Comparison of ENCODE assay signal across 8 mouse cellular contexts in genomic region chr16:11175489-11176207, GRCm38 (mm10). TPM values are rescaled to one million over a fixed set of nuclear protein-coding genes. Genes with fewer than 3 reads are reported as not detected.
DNase-seq lines count a peak whose midpoint lies in the region; ATAC-seq lines count a peak whose summit lies in the region.

No protein-coding gene starts in this region.

- peak; percentile 37 to 53 for DNase-seq in left cerebral cortex, adult 18-20 months (ENCODE audit: low spot score in 2 of 2)
- DNase-seq in left cerebral cortex, adult 11 months (ENCODE audit: low spot score): no peak
- DNase-seq in gastrocnemius, postnatal 14 days: peak; percentile 63
- DNase-seq in hindlimb bud, embryonic 11.5 days (ENCODE audit: extremely low spot score, low read depth, low spot score): peak; percentile 37
- DNase-seq in limb, embryonic 11.5 days (ENCODE audit: low spot score): peak; percentile 68
- DNase-seq in midbrain, embryonic 11.5 days (ENCODE audit: low spot score, missing footprints): peak; percentile 93
- DNase-seq in spleen, postnatal 14 days (ENCODE audit: low spot score in 2 of 2): peak; percentile 36 to 45

- H3K4me3 ChIP-seq in limb, embryonic 11.5 days (ENCODE audit: low read depth, low read length): peak overlapping the region; percentile 92
- H3K4me3 ChIP-seq in midbrain, embryonic 11.5 days (ENCODE audit: low read depth, low read length): peak overlapping the region; percentile 87

- no peaks in the 10 kb centered on the region for H3K36me3 ChIP-seq in limb, embryonic 11.5 days (ENCODE audit: control insufficient read depth, insufficient read depth, low read length)
- H3K36me3 ChIP-seq in midbrain, embryonic 11.5 days (ENCODE audit: control insufficient read depth, insufficient read depth, low read length): no peaks in the 10 kb centered on the region

- peak overlapping the region; percentile 58; the same call in 1 of the 2 replicates for H3K27ac ChIP-seq in limb, embryonic 11.5 days (replicated peaks; ENCODE audit: low read depth, low read length)
- H3K27ac ChIP-seq in midbrain, embryonic 11.5 days (ENCODE audit: low read depth, low read length): peak overlapping the region; percentile 78

- peak overlapping the region; percentile 83 for H3K9ac ChIP-seq in limb, embryonic 11.5 days (ENCODE audit: low read length)
- peak overlapping the region; percentile 85 for H3K9ac ChIP-seq in midbrain, embryonic 11.5 days (ENCODE audit: low read length)

- intact Hi-C loops in gastrocnemius, postnatal 14 days (cut with DNase I; ENCODE audit: low total_unique reads): loop anchor here (10.0 kb wide), 1 partner anchor 141 kb away; no protein-coding TSS in a partner anchor

- under 1% methylated on average over 63 of the region's 72 CpGs for WGBS in limb, embryonic 11.5 days
- under 1% methylated on average over 62 of the region's 72 CpGs for WGBS in midbrain, embryonic 11.5 days

- peak overlapping the region; percentile 76 for H3K4me2 ChIP-seq in limb, embryonic 11.5 days (ENCODE audit: low read depth, severe bottlenecking)
- peak overlapping the region; percentile 76 for H3K4me2 ChIP-seq in midbrain, embryonic 11.5 days

- no peaks in the 10 kb centered on the region for H3K9me3 ChIP-seq in limb, embryonic 11.5 days (ENCODE audit: control insufficient read depth, low read length)
- no peaks in the 10 kb centered on the region for H3K9me3 ChIP-seq in midbrain, embryonic 11.5 days (ENCODE audit: control insufficient read depth, low read length)

- no peaks in the 10 kb centered on the region for H3K27me3 ChIP-seq in limb, embryonic 11.5 days (ENCODE audit: control insufficient read depth, insufficient read depth, low read length)
- no peaks in the 10 kb centered on the region for H3K27me3 ChIP-seq in midbrain, embryonic 11.5 days (ENCODE audit: control insufficient read depth, insufficient read depth, low read length)

- peaks cover 2% of the 10 kb centered on the region; the same call in 1 of the 2 replicates for H3K4me1 ChIP-seq in limb, embryonic 11.5 days (ENCODE audit: control insufficient read depth, insufficient read depth, low read length)
- peaks cover 5% of the 10 kb centered on the region; the same call in 1 of the 2 replicates for H3K4me1 ChIP-seq in midbrain, embryonic 11.5 days (ENCODE audit: control insufficient read depth, insufficient read depth, low read length)

- ATAC-seq in common myeloid progenitor, adult 5-6 weeks (replicated peaks; ENCODE audit: low read depth, poor library complexity, severe bottlenecking): peak; percentile 54
- ATAC-seq in limb, embryonic 11.5 days (ENCODE audit: insufficient number of reproducible peaks, low FRiP score, low TSS enrichment, low read depth): peak; percentile 70
- ATAC-seq in midbrain, embryonic 11.5 days (ENCODE audit: low FRiP score): peak; percentile 73

RNA-seq across cellular contexts. Expression of gene Zc3h7a, which starts 0.5 kb away (rescaled TPM):
- 10 to 100 TPM; 57.0 to 59.2 TPM for total RNA-seq in left cerebral cortex, adult 18-20 months (2021)
- total RNA-seq in common myeloid progenitor, adult 5-6 weeks (2017): 218 and 256 TPM in 2 replicates
- 10 to 100 TPM; 17.7 to 20.4 TPM for total RNA-seq in gastrocnemius, postnatal 14 days (2021)
- 83.0 and 85.1 TPM in 2 replicates for polyA plus RNA-seq in limb, embryonic 11.5 days (2014; fragmentation: Nextera tagmentation; extraction: Ambion mirVana)
- polyA plus RNA-seq in midbrain, embryonic 11.5 days (2014; fragmentation: Nextera tagmentation; extraction: Ambion mirVana): 82.2 and 87.5 TPM in 2 replicates

RNA-seq across cellular contexts. Expression of gene Rsl1d1, which starts 27.5 kb away (rescaled TPM):
- total RNA-seq in left cerebral cortex, adult 18-20 months (2021): 10 to 100 TPM; 49.5 to 51.7 TPM
- 369 and 447 TPM in 2 replicates for total RNA-seq in common myeloid progenitor, adult 5-6 weeks (2017)
- total RNA-seq in gastrocnemius, postnatal 14 days (2021): 10 to 100 TPM; 51.2 to 61.8 TPM
- 266 and 277 TPM in 2 replicates for polyA plus RNA-seq in limb, embryonic 11.5 days (2014; fragmentation: Nextera tagmentation; extraction: Ambion mirVana)
- polyA plus RNA-seq in midbrain, embryonic 11.5 days (2014; fragmentation: Nextera tagmentation; extraction: Ambion mirVana): 276 and 303 TPM in 2 replicates

RNA-seq across cellular contexts. Expression of gene Txndc11, which starts 41.2 kb away (rescaled TPM):
- total RNA-seq in left cerebral cortex, adult 18-20 months (2021): 10 to 100 TPM; 31.6 to 32.5 TPM
- total RNA-seq in common myeloid progenitor, adult 5-6 weeks (2017): 16.2 and 29.3 TPM in 2 replicates
- total RNA-seq in gastrocnemius, postnatal 14 days (2021): 1 to 10 TPM; 7.8 to 9.3 TPM
- 33.7 and 39.9 TPM in 2 replicates for polyA plus RNA-seq in limb, embryonic 11.5 days (2014; fragmentation: Nextera tagmentation; extraction: Ambion mirVana)
- 27.3 and 31.0 TPM in 2 replicates for polyA plus RNA-seq in midbrain, embryonic 11.5 days (2014; fragmentation: Nextera tagmentation; extraction: Ambion mirVana)
